Mouse (Mus musculus): ENCODE results near the gene Tsga10ip.

The Tsga10ip gene

DNA sequence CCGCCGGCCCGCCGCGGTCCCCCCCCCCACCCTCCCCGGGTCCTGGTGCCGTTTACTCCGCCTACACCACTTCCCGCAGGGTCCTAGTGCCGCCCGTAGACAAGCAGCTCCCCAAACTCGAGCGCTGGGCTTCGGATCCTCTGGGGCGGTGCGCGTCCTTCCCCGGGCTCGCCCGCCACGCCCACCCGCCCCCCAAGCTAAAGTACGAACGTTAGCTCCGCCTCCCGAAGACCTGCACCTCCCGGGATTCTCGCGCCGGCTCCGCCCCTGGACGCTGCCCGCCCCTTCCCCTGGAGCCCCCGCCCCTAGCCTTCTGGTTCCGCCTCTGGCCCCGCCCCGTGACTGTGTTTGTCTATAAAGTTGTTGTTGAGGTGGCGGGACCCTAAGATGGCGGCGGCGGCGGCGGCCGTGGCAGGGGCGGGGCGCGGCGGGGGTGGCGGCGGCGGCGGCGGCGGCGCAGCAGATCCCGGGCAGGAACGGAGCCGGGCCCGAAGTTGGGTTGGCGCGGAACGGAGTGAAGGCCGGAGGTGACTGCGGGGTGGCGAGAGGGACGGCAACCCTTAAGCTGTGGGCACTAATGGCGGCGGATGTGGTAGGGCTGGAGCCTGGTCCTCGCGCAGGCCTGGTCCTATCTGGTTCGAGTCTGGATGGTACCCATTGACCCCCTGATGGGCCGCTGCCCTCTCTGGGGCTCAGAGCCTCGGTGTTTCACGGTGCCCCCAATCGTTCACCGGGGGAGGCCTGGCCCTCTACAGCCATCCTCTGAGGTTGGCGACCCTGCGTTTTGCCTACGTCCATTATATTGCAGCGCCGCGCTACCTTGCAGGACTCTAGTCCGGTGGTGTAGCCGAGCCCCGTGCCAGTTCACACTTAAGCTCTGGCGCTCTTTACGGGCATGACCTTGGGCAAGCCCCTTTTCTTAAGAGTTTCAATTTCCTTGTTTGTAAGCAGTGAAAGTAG lies 22.7 kb upstream of the Tsga10ip start, which contains the start of the genes Drap1 and AI837181:
TSS of gene Drap1 (minus strand) at position 198 of the 960 bp plus-strand sequence.
TSS of gene AI837181 (plus strand) at position 363 of the 960 bp plus-strand sequence.
- in situ Hi-C loops (cut with MboI; ENCODE audit: unreplicated experiment in 2 of 2), result loop anchor here (5.0 to 10.0 kb wide), 2 partner anchors 50 to 62 kb away; partner anchors contain the start of gene Mus81 (in 1 of the 2)

DNA sequence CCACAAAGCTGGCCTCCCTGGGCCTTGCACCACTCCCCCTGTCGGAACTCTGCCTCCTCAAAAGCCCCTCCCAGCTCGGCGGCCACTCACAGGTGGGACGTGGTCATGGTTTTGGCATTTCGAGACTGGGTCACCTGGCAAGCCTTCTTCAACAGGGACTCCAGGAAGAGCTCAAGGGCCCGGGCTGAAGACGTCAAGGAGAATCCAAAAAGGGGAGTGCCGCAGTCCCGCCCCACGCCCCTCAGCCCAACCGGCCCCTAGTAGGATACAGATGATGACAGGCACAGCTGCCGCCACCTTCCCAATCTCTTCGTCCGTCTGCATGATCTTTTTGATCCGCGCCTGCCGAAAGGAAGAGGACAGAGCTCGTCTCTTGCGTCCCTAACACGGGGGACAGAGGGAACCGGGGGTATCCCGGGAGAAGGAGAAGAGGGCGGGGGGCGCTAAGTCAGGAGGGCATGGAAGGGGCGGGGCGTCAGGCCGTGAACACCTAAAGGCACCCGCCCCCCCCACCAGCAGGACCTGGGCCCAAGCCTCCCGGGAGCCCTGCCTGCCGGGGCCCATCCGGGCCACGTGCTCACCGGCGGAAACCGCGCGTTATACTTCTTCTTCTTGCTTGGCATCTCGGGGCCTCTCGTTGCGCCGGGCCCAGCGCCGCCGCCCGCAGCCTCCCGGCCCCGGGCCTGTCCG lies 21.9 kb upstream of the Tsga10ip start:
- in situ Hi-C loops (cut with MboI; ENCODE audit: unreplicated experiment in 2 of 2), result loop anchor here in 1 of 2 experiments (10.0 kb wide), 1 partner anchor 49 kb away; no protein-coding TSS in a partner anchor

- in situ Hi-C loops (cut with MboI; ENCODE audit: unreplicated experiment in 2 of 2), result loop anchor here in 1 of 2 experiments (10.0 kb wide), 1 partner anchor 49 kb away; no protein-coding TSS in a partner anchor
These were observed 21.2 kb upstream of the Tsga10ip start for GRCm38 (mm10) chr19:5423561-5423960.

DNA sequence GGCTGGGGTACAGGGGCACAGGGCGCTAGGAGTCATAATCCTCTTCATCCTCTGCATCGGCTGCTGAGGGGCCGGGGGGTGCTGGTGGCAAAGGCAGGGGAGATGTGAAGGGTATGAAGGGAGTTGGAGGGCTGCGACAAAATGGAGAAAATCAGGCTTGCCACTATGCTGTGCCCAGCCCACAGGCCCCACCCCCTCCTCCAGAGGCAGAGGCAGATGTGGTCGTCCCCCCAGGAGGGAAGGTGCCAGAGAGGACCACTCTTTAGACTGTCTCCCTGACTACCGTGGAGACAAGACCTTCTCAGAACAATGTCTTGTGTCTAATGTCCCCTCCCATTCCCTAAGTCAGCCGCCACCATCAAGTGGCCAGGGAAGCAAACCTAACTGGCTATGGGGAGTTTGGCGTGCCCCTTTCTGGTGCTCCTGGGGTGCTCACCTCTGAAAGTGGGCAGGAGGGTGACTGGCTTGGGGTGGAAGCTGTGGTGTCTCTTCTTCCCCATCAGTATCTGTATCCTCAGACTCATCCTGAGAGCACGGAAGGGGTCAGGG lies 20.6 kb upstream of the Tsga10ip start:
- in situ Hi-C loops (cut with MboI; ENCODE audit: unreplicated experiment in 2 of 2), result loop anchor here in 1 of 2 experiments (10.0 kb wide), 1 partner anchor 48 kb away; no protein-coding TSS in a partner anchor

- in situ Hi-C loops (cut with MboI; ENCODE audit: unreplicated experiment in 2 of 2), result loop anchor here in 1 of 2 experiments (10.0 kb wide), 1 partner anchor 47 kb away; no protein-coding TSS in a partner anchor
These were observed 19.9 kb upstream of the Tsga10ip start for GRCm38 (mm10) chr19:5422267-5422666.

DNA sequence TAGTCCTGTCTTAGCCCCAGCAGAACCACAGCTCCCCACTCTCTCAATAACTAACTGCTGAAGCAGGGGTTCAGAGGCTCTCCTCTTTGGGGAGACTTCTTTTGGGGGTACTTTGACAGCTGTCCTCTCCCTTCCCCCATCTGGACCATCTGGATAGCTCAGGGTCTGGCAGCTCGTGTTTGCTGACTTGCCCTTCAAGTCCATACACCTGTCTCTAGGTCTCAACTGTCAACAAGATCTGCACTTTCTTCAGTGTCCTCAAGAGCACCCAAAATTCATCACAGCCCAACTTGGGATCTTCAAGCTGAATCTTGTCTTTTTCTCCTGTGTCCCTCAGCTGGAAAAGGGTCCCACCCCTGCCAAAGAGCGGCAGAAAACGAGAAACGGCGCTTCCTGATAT lies 19.5 kb upstream of the Tsga10ip start:
- in situ Hi-C loops (cut with MboI; ENCODE audit: unreplicated experiment in 2 of 2), result loop anchor here in 1 of 2 experiments (10.0 kb wide), 1 partner anchor 47 kb away; no protein-coding TSS in a partner anchor

DNA sequence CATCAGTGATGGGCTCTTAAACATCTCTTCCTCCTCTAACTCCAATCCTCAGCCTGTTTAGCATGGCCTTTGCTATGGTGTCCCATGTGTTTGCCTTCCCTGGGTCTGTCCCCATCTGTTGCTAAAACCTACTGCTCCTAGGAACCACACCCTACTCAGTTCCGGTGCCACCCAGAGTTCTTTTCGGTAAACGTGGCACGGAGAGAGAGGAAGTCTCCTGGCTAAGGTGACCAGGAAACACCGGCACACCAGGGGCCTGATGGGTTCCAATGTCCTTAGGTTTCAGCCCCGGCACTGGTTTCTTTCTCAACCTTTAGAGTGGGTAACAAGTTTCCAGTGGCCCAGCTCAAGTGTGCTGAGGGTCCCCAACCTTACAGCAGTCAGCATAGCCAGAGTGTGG lies 18.3 kb upstream of the Tsga10ip start:
- in situ Hi-C loops (cut with MboI; ENCODE audit: unreplicated experiment in 2 of 2), result loop anchor here in 1 of 2 experiments (10.0 kb wide), 1 partner anchor 46 kb away; no protein-coding TSS in a partner anchor

DNA sequence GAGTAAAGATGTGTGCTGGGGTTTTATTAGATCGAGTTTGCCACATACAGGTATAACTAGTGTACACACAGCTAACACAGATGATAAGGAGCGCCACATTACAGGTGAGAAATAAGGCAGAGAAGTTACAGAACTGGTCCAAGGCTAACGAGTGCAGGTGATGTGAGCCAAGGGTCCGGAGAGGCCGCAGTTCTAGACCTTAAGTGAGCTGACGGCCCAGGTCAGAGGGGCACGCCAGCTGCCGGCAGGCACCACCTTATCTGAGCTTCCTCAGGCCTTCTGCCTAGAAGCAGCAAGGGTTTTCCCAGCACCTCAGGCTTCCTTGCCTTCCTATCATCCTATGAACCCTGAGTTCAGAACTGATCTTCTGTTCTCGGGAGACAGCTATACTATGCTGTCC lies 17.3 kb upstream of the Tsga10ip start:
- in situ Hi-C loops (cut with MboI; ENCODE audit: unreplicated experiment in 2 of 2), result loop anchor here in 1 of 2 experiments (10.0 kb wide), 1 partner anchor 45 kb away; no protein-coding TSS in a partner anchor

DNA sequence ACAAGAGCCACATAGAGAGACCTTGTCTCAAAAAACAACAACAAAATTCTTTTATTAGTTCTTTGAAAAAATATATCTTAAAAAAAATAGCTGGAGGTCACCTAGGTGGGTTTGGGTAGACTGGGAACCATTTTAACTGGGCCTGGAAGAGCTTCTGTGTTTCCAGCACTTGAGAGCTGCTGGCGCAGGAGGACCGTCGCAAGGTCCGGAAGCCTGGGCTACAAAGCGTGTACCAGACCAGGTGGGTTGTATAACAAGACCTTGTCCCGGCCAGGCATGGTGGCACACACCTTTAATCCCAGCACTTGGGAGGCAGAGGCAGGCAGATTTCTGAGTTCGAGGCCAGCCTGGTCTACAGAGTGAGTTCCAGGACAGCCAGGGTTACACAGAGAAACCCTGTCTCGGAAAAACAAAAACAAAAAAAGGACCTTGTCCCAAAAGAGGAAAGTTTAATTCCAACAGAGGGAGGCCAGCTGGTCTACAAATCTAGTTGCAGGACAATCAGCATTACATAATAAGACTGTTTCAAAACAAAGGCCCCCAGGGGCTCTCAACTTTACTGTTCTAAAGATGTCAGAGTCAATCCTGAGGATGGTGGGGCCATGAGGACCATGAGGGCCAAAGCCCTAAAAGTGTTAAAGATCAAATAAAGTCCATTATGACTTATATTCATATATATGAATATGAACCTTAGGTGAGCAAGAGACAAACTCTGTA lies 16.6 kb upstream of the Tsga10ip start:
- in situ Hi-C loops (cut with MboI; ENCODE audit: unreplicated experiment in 2 of 2), result no loop called here

DNA sequence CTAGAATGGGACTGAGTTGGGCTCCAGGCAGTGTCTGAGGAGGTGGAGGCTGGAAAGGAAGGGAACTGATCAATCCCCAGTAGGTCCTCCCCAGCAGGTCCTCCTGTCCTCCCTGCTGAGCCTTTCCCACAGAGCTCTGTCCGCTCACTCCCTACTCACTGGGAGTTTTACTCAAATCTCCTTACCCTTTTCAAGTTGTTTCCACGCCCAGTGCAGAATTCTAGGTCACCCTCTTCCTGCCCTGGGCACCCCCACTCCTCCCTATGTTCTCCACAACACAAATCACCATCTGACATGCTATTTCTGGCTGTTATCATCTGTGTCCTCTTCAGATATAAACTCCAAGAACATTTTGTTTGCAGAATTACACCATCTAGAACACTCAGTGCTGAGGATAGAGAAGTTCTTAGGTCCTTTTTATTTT lies 12.2 kb upstream of the Tsga10ip start:
- in situ Hi-C loops (cut with MboI; ENCODE audit: unreplicated experiment in 2 of 2), result no loop called here

DNA sequence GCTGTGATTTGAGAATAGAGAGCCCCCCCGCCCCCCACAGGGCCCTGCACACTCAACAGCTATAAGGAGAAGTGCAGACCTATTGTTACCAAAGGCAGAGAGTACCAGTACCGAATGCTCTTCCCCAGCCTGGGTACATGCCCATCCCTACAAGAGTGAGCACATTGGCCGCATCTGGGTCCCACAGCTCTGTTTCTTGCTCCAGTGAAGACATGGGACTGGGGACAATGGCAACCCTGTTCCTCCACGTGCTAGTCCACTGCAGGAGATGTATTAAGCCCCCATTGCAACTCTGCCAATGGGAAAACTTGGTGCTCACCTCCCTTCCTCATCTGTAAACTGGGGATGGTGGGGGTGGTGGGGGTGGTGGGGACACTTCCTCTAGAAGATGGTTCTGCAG lies 11.5 kb upstream of the Tsga10ip start:
- in situ Hi-C loops (cut with MboI; ENCODE audit: unreplicated experiment in 2 of 2), result no loop called here

DNA sequence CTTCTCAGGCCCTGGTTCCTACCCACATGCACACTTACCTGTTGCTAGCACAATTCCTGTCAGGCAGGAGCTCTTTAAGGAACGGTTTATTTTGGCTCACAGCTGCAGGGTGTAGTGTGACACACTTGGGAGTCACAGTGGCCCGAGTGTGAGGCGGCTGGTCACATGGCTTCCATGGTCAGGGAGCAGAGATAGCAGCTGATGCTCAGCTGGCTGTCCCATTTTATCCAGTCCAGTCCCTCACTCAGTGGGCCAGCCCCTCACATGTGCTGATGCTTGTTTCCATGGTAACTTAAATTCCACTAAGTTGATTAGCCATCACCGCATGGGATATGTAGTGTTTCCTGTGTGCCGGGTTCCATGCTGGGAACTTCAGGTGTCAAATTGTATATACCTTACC lies 9.6 kb upstream of the Tsga10ip start:
- in situ Hi-C loops (cut with MboI; ENCODE audit: unreplicated experiment in 2 of 2), result no loop called here

DNA sequence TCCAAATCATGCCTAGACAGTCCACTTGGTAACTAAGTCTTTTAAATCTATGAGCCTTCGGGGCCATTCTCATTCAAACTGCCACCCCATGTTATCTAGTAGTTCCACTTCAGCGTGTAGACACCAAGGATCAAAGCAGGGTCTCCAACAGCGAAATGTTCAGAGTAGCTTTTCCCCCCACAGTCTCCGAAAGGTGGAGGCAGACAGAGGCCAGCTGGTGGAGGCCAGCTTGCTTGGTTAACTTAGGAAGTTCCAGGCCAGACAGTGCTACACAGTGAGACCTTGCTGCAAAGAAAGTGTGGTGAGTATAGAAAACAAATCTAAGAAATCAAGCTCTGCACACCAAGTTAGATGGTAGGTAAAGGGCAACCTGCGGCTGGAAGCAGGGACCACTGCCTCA lies 8.3 kb upstream of the Tsga10ip start:
- in situ Hi-C loops (cut with MboI; ENCODE audit: unreplicated experiment in 2 of 2), result no loop called here

GRCm38 (mm10) chr19:5409068-5409467 lies 6.7 kb upstream of the Tsga10ip start:
- in situ Hi-C loops (cut with MboI; ENCODE audit: unreplicated experiment in 2 of 2), result loop anchor here in 1 of 2 experiments (5.0 kb wide), 1 partner anchor 72 kb away; the partner anchor contains the start of gene Catsper1

- in situ Hi-C loops (cut with MboI; ENCODE audit: unreplicated experiment in 2 of 2), result loop anchor here in 1 of 2 experiments (5.0 kb wide), 1 partner anchor 71 kb away; the partner anchor contains the start of gene Catsper1
These were observed 6.0 kb upstream of the Tsga10ip start for GRCm38 (mm10) chr19:5408057-5409001.

GRCm38 (mm10) chr19:5407133-5407532 lies 4.8 kb upstream of the Tsga10ip start:
- in situ Hi-C loops (cut with MboI; ENCODE audit: unreplicated experiment in 2 of 2), result loop anchor here in 1 of 2 experiments (5.0 kb wide), 1 partner anchor 70 kb away; the partner anchor contains the start of gene Catsper1

GRCm38 (mm10) chr19:5406531-5407126 lies 4.3 kb upstream of the Tsga10ip start:
- in situ Hi-C loops (cut with MboI; ENCODE audit: unreplicated experiment in 2 of 2), result loop anchor here in 1 of 2 experiments (5.0 kb wide), 1 partner anchor 69 kb away; the partner anchor contains the start of gene Catsper1

DNA sequence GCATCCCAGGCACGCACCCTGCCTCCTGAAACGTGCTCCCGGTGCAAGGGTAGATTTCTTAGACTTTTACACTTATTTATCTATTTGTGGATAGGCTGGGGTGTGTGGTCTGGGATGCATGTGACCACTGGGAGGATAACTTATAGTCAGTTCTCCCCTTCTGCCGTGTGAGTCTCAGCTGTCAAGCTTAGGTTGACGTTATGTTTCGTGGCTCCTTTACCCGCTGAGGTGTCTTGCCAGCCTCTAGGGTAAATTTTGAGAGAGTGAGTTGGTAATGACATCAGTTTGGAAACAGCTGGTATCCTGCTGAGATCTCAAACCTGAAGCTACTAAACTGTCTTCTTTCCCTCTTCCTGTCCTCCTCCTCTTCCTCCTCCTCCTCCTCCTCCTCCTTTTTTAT lies 3.6 kb upstream of the Tsga10ip start:
- in situ Hi-C loops (cut with MboI; ENCODE audit: unreplicated experiment in 2 of 2), result loop anchor here in 1 of 2 experiments (5.0 kb wide), 1 partner anchor 69 kb away; the partner anchor contains the start of gene Catsper1

Data from v-Abl transformed pro-B cells (cell line).